Mouse (Mus musculus) frontal cortex, adult 2 months (tissue): ENCODE results near the gene Gstm7. TPM values are rescaled to one million over a fixed set of nuclear protein-coding genes. Genes with fewer than 3 reads are reported as not detected.
"Not testable (repeated sequence)": the region's sequence is repeated elsewhere in the genome, so short reads cannot be mapped to it uniquely, and the experiment has no call there.

Experiments
- DNase-seq, 2 experiments: peaks; one replicate each; pipeline ENCODE4 v3.0.0; 2022; ENCODE audit warnings: low spot score in 1 of 2; ENCODE audit errors: extremely low spot score in 1 of 2
- polyA plus RNA-seq: library from polyadenylated mRNA; depleted of rRNA; stranded (reverse); fragments of >200 nt; gene quantifications from 2 replicates; pipeline ENCODE4 v1.2.3, GENCODE M21; 2012; rRNA removed

The Gstm7 gene
- 35.1 and 38.0 TPM in 2 replicates for polyA plus RNA-seq

GRCm38 (mm10) chr3:107931670-107932069, at the start of gene Gstm7:
Gene Gstm7 (minus strand): TSS chr3:107931817.
- peak; percentile 97 to 99 for DNase-seq

DNA sequence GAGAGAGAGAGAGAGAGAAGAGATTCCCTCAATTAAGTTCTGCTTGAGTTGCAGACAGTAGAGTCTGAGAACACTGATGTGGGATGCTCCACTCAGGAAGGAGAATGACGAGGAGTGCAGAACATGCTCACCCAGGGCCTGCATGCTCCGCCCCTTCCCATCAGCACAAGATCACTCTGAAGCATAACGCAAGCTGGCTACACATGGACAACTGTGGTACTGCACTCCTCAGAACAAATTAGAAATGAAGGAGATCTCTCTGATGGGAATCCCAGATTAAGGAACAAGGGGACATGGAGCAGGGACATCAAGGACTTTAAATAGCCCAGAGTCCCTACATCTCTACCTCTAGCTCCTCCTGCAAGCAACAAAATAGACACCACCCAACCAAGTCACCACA, 49.6 kb upstream of the Gstm7 start:
- DNase-seq = no peak

DNA sequence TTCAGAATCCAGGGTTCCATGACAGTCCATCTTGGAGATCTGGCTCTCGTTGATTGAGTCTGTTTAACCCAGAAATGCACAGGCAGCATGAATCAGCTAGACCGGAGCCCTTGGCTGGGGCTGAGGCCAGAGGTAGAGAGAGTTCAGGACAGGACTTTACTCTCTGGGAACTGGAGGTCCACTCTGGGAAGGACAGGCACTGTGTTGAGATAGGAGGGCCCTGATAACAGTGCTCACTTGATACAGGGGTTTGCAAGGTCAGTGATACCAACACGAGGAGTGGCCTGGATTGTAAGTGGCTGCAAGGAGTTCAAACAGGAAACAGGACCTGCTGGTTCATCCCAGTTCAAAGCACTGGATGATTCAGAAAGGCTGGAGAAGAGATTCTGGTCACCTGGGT, 46.1 kb upstream of the Gstm7 start:
- DNase-seq = no peak

DNA sequence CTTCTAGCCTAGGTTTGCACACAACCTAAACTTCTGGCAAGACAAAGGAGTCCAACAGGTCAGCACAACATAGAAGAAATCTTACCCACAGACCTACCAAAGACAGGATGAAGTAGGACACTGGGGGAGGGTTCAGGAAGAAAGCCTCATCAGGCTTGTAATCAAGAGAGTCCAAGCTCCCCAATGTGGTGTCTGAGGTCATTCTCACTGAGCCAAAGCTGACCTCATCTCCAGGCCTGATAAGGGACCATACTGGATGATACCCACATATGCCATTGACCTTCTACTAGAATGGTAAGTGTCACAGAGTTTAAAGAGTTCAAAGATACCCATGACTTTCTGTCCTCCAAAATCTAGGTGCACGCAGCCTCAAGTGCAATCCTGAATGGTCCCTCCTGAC, 42.6 kb upstream of the Gstm7 start:
- DNase-seq = no peak

- DNase-seq = no peak
These were observed 40.5 kb upstream of the Gstm7 start for GRCm38 (mm10) chr3:107972070-107972469.

DNA sequence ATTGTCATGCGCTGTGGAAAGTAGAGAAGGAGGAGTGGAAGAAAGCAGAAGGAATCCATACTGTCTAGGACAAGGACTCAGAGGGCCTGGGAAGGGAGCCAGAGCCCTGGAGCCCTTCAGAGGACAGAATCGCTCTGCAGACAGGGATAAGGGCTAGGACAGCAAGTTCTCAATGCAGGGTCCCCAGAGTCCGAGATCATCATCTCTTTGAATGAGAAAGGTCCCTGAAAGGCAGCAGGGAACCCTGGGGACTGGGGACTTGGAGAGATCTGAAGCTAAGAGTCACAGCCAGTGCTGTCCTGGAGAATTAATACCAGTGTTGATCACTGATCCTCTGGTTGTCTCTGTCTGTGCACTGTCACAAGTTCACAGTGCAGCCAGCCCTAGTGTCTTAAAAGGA, 39.5 kb upstream of the Gstm7 start:
- not testable (repeated sequence) for DNase-seq

DNA sequence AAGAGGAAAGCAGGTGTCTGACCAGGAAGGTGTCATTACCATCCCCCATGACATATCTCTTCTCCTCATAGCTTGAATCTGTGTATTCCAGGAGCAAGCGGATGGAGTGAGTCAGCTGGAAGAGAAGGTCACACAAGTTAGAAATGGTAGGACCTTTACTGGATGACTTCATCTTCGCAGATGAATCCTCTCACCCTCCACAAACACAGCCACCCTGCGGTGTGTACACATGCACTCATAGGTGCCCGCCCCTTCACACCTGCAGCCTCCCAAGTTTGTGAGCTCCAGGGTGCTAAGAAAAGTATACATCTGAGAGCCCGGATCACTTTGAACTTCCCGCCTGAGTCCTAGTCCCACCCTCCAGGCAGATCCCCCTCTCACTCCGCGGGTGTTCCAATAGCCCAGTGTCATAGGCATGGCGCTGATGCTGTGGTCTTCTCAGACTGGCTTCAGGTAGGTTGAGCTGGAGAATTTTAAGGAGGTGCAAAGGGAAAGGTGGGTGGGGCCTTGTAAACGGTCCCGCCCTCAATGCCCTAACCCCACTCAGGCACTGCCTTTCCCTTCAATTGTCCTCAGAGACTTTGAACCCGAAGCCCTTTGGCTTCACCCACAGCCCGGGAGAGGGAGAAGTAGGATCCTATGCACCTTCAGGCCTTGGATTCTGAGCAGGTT, 37.2 kb upstream of the Gstm7 start, which contains the start of gene Gstm3:
Gene Gstm3, minus strand, starts transcription at position 560 of the 672 bp plus-strand sequence.
- DNase-seq = no peak

DNA sequence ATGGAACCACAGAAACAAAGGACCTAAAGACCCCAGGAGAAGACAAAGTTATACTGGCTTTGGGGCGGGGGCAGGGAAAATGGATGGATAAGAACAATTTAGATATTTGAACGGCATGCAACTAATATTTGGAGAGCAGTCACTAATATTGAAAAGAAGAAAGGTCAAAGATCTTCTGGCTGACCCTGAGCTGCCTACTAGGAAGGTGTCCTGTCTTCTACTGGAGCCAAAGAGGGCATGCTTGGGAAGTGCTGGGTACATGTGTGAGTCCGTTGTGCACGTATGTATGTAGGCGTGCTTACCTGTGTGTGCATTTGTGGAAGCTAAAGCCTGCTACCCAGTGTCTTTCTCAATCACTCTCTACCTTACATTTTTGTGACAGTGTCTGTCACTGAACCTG, 35.0 kb upstream of the Gstm7 start:
- no peak for DNase-seq

GRCm38 (mm10) chr3:107965592-107965991, 34.0 kb upstream of the Gstm7 start:
- DNase-seq = no peak

DNA sequence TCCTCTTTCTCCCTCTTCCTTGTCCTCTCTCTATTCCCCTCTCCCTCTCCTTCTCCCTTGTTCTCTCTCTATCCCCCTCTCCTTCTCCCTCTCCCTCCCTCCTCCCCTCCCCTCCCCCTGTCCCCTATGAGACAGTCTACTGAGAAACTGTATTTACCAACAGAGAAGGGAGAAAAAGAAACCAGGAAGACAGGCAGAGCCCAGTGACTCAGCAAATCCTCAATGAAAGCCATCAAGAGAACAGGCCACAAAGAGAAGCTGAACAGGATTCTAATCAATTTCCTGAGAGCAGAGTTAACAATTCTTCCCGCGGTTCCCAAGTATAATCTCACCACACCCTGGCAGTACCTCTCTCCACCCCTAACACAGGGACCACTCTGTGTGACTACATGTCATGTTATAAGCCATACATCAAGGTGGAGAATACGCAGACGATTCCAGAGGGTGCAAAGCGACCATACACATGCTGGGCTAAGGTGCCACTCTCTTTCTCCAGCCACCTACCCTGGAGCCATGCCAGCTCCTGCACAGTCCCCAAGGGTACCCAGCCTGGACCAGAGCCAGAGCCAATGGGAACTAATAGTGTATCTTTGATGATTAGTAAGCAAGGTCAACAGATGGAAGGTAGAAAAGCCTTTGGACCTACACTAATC, 33.2 kb upstream of the Gstm7 start:
- no peak for DNase-seq

DNA sequence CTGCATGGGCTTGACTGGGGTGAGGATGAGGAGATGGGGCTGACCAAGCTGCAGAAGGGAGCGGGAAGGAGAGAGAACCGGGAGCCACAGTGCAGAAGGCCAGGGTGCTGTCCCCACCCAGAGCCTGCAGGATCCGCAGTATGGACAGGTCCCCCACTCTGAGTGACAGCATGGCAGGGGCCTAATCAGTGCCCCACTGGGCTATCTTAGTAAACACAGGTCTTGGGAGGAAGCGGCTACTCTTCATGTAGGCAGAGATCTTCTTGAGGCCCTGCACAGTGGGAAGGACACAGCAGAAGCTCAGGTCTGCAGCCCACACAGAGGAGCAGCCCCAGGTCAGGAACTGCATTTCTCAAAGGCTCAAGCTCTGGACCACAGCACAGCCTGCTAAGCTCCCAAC, 32.4 kb upstream of the Gstm7 start:
- DNase-seq = no peak

- not testable (repeated sequence) for DNase-seq
These were observed 23.6 kb upstream of the Gstm7 start for GRCm38 (mm10) chr3:107955260-107955659.

- DNase-seq = no peak
These were observed 22.3 kb upstream of the Gstm7 start for GRCm38 (mm10) chr3:107953906-107954305.

DNA sequence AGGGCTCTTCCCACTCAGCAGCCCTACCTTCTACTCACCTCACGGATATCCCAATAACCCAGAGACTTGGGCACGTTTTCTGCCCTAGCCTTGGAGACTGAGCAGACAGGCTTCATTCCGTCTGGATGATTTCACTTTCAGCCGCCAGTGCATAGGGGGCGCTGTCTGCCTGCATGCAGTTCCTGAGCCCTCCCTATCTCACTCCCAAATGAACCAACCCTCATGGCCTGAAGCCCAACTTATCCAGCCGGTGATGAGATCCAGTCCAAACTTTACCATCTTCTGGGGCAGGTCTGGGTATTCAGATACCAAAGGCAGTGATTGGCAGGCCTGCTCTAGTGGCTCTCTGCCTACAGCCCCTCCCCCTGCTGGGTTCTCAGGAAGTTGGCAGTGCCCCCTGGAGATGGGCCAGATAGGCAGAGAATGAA, 21.7 kb upstream of the Gstm7 start:
- peak in 1 of 2 experiments; percentile 36 for DNase-seq

GRCm38 (mm10) chr3:107950531-107950930, 18.9 kb upstream of the Gstm7 start:
- DNase-seq = no peak

GRCm38 (mm10) chr3:107949461-107949860, 17.8 kb upstream of the Gstm7 start:
- DNase-seq = not testable (repeated sequence)

- no peak for DNase-seq
These were observed 14.1 kb upstream of the Gstm7 start for GRCm38 (mm10) chr3:107945729-107946128.

DNA sequence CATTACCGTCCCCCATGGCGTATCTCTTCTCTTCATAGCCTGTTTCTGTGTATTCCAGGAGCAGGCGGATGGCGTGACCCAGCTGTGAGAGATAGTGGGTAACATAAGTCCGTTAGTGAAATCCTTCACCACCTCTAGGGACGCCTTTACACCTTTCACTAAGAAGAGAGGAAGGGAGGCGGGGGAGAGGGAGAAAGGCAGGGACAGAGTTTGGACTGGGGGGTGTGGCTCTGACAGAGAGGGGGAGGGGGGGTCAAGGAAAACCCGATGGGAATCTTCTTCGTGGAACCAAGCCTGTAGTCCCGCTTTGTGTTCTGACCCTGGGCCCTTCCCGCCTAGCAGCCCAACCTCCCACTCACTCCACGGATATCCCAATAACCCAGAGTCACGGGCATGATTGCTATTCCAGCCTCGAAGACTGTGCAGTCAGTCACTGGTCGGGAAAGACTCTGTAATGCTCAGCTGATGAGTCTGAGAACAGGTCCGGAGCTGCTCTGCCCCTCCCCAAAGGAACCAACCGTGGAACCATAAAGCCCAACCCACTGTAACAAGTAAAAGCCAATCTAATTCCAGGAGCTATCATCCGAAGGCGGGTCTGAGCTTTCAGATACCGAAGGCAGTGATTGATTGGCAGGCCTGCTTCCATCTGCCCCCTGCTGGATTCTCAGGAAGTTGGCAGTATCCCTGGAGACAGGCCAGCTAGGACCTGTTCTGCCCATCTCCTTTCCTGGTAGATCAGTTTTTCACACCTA, 11.8 kb upstream of the Gstm7 start, which contains the start of gene Gstm6:
Gene Gstm6, minus strand, starts transcription at position 511 of the 752 bp plus-strand sequence.
- DNase-seq = peak in 1 of 2 experiments; percentile 37

GRCm38 (mm10) chr3:107941261-107941660, 9.6 kb upstream of the Gstm7 start:
- no peak for DNase-seq

DNA sequence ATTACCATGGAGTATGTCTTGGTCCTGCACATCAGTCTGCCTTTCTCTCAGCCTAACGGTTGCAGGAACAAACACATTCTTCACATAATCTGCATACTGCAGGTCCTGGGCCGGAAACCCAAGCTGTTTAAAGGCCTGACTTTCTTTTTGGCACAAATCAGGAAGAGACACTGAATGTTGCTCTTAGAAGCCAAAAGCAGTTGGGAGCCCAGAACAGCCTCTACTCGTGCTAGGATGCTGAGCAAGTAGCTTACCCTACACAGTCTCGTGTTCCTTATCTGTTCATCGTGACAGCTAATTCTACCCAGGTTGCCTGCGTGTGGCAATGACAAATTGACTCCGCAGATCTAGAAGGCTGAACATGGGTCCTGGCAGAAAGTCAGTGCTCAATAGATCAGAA, 8.9 kb upstream of the Gstm7 start:
- no peak for DNase-seq

GRCm38 (mm10) chr3:107939830-107940229, 8.2 kb upstream of the Gstm7 start:
- peak; percentile 51 to 53 for DNase-seq
